Comparison of ENCODE assay signal across 8 mouse cellular contexts in the genomic region with DNA sequence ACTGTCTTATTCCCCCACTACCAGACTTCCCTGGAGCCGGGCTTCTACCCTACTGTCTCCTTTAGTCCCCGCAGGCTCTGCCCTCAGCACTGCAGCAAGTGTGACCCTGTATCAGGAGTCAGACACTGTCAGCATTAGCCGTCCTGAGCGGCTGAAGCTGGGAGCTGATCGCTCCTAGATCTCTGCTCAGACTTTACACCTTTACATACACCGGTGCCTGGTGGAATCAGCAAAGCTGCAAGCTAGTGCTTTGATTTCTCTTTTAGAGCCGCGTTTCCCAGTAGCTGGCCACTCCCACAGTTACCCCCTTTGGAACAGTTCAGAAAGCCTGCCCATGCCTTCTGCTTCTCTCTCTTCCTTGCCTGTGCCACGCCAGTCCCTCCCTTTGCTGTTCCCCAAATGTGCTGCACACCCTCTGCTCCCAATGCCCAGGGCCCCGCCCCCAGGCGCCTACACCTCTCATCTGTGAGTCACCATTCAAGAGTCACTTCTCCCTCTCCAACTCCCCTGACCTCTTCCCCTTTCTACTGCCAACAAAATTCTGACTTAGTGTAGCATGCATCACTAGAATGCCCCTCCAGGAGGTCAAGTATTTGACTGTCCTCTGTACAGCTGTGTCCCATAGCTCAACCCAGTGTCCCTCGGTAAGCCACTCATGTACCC. TPM values are rescaled to one million over a fixed set of nuclear protein-coding genes. Genes with fewer than 3 reads are reported as not detected.
DNase-seq lines count a peak whose midpoint lies in the region; TF ChIP-seq lines count a peak whose summit lies in the region.

No protein-coding gene starts in this region.

- TF ChIP-seq POLR2A in lung, adult 2 months (IDR thresholded peaks at IDR 0.05; ENCODE audit: borderline replicate concordance, extremely low read depth, low read depth, low read length), result peak; percentile 52; the same call in 1 of the 2 replicates
- TF ChIP-seq POLR2A in small intestine, adult 2 months (IDR thresholded peaks at IDR 0.05; ENCODE audit: low read depth, low read length), result no peak

- TF ChIP-seq CTCF in lung, adult 2 months (IDR thresholded peaks at IDR 0.05; ENCODE audit: insufficient read depth, low read length), result no peak
- TF ChIP-seq CTCF in small intestine, adult 2 months (IDR thresholded peaks at IDR 0.05; ENCODE audit: extremely low read depth, insufficient read length, insufficient replicate concordance, low read depth, low read length), result no peak
- no peak for TF ChIP-seq CTCF in left cerebral cortex, adult 2 months (IDR thresholded peaks at IDR 0.05)

- 32% methylated on average over 12 of the region's 12 CpGs for WGBS in lung, adult 2 months
- WGBS in small intestine, adult 2 months, result 13% methylated on average over 12 of the region's 12 CpGs

- H3K4me3 ChIP-seq in lung, adult 2 months (replicated peaks; ENCODE audit: extremely low read depth, low read depth, low read length), result no peak overlapping the region
- H3K4me3 ChIP-seq in small intestine, adult 2 months (ENCODE audit: low read depth, low read length), result peak overlapping the region; percentile 33; the same call in 1 of the 2 replicates
- H3K4me3 ChIP-seq in left cerebral cortex, adult 2 months, result no peak overlapping the region

- intact Hi-C loops in left cerebral cortex, adult 2 months (cut with DNase I), result loop anchor here (5.0 kb wide), 1 partner anchor 67 kb away; a partner anchor contains a TSS

- H3K27ac ChIP-seq in small intestine, adult 2 months (ENCODE audit: insufficient read depth, low read depth, low read length), result 0 out of 2 replicates have a peak overlapping the region, but pooled peaks have one; percentile 5
- no peak overlapping the region for H3K27ac ChIP-seq in left cerebral cortex, adult 2 months

- H3K36me3 ChIP-seq in small intestine, adult 2 months (ENCODE audit: control insufficient read depth, insufficient read depth, low read length), result no peaks in the 10 kb centered on the region

- H3K4me1 ChIP-seq in lung, adult 2 months (ENCODE audit: control insufficient read depth, insufficient read depth, low read length), result peaks cover 11% of the 10 kb centered on the region
- H3K4me1 ChIP-seq in small intestine, adult 2 months (ENCODE audit: control insufficient read depth, insufficient read depth, insufficient read length, low read length), result peaks cover 8% of the 10 kb centered on the region

- no peaks in the 10 kb centered on the region for H3K27me3 ChIP-seq in small intestine, adult 2 months (ENCODE audit: control insufficient read depth, insufficient read depth, low read length)

- DNase-seq in 3134 (ENCODE audit: extremely low read depth, insufficient read length, low spot score) (peak; percentile 95), A20 (ENCODE audit: low read depth, low spot score) (peak; percentile 65)
- peak; percentile 83 for DNase-seq in brain, adult 2 months (ENCODE audit: low read depth, low spot score)
- DNase-seq in gastrocnemius, postnatal 25 days, result peak; percentile 47
- DNase-seq in kidney, adult 11 months, result peak; percentile 45
- DNase-seq in lung, adult 2 months, result peak; percentile 74
- no peak for DNase-seq in left cerebral cortex, adult 2 months (ENCODE audit: extremely low spot score in 1 of 2, low spot score in 2 of 2)

RNA-seq across cellular contexts. Expression of a gene that starts 20.9 kb away (rescaled TPM):
- total RNA-seq in gastrocnemius, postnatal 25 days (2021), result 1 to 10 TPM; 4.9 to 5.1 TPM
- polyA plus RNA-seq in lung, adult 2 months (2012; rRNA removed), result 22.8 and 31.2 TPM in 2 replicates
- polyA plus RNA-seq in small intestine, adult 2 months (2012; rRNA removed), result 7.7 and 15.7 TPM in 2 replicates
- total RNA-seq in left cerebral cortex, adult 2 months (2021), result 10 to 100 TPM; 77.3 to 79.5 TPM

Comparison
In these comparisons a context has a peak if more than half of its experiments do, and no peak if none do; other contexts are left out.
1. DNase-seq: peak in 3134 (single experiment), A20 (single experiment), brain, adult 2 months (single experiment), gastrocnemius, postnatal 25 days (single experiment), kidney, adult 11 months (single experiment) and lung, adult 2 months (single experiment); none in left cerebral cortex, adult 2 months (0 of 2).
2. RNA of a gene that starts 20.9 kb away (total RNA-seq): 77.3 to 79.5 TPM in left cerebral cortex, adult 2 months; 4.9 to 5.1 TPM in gastrocnemius, postnatal 25 days; every median in the first group is over 10 times any median in the second.